Mouse (Mus musculus) hindbrain, embryonic 15.5 days (tissue): ENCODE measurements around the gene Aars2. TPM values are rescaled to one million over a fixed set of nuclear protein-coding genes. Genes with fewer than 3 reads are reported as not detected.

ENCODE experiments used
- ATAC-seq: fragments of 200-750 bp; cut with Nextera tagmentation; 2 replicates; pipeline ENCODE4 v1.8.0; 2017; ENCODE audit warnings: low read depth, moderate number of reproducible peaks, moderate TSS enrichment; ENCODE audit not compliant: low FRiP score
- H3K27ac ChIP-seq: fragments of 300-500 bp; sonication (generic); replicated peaks from 2 replicates; pipeline ENCODE4 v1.5.1; 2015; ENCODE audit warnings: mild to moderate bottlenecking, inconsistent platforms
- H3K27me3 ChIP-seq: fragments of 300-500 bp; sonication (generic); 2 replicates; pipeline ENCODE4 v1.6.1; 2015; ENCODE audit warnings: control low read depth, inconsistent platforms
- H3K36me3 ChIP-seq: fragments of 300-500 bp; sonication (generic); 2 replicates; pipeline ENCODE4 v1.6.1; 2015; ENCODE audit warnings: control low read depth, inconsistent platforms
- H3K4me1 ChIP-seq: fragments of 300-500 bp; sonication (generic); replicated peaks from 2 replicates; pipeline ENCODE4 v1.6.1; 2015; ENCODE audit warnings: control low read depth, inconsistent platforms
- H3K4me2 ChIP-seq: fragments of 300-500 bp; sonication (generic); 2 replicates; pipeline ENCODE4 v1.6.1; 2015; ENCODE audit warnings: moderate library complexity, mild to moderate bottlenecking, inconsistent platforms
- H3K4me3 ChIP-seq: fragments of 300-500 bp; sonication (generic); 2 replicates; pipeline ENCODE4 v1.5.1; 2015; ENCODE audit warnings: mild to moderate bottlenecking, inconsistent platforms
- H3K9ac ChIP-seq: fragments of 300-500 bp; sonication (generic); 2 replicates; pipeline ENCODE4 v1.6.1; 2015; ENCODE audit warnings: inconsistent platforms
- H3K9me3 ChIP-seq: fragments of 300-500 bp; sonication (generic); 2 replicates; pipeline ENCODE4 v1.6.1; 2016; ENCODE audit warnings: control low read depth, inconsistent platforms
- WGBS: fragments of 180-500 bp; shearing (Covaris S2); methylation state at CpG from one replicate; pipeline ENCODE4 v1.1.7; 2015; 5-methylcytosine and 5-hydroxymethylcytosine counted together
- polyA plus RNA-seq: library from polyadenylated mRNA; unstranded; fragments of >200 nt; fragmentation: Nextera tagmentation; extraction: Ambion mirVana; gene quantifications from 2 replicates; pipeline ENCODE4 v1.2.1, GENCODE M21; 2015

Aars2 gene
- polyA plus RNA-seq, 1 experiment from 2014 or later: 19.9 TPM

GRCm38 (mm10) chr17:45478234-45478825 is 28.3 kb upstream of the Aars2 start:
- 24% methylated on average over 12 of the region's 12 CpGs for WGBS
- no peak overlapping the region for H3K4me3 ChIP-seq
- no peaks in the 10 kb centered on the region for H3K36me3 ChIP-seq
- H3K27ac ChIP-seq: no peak overlapping the region
- H3K9me3 ChIP-seq: no peaks in the 10 kb centered on the region
- no peak overlapping the region for H3K9ac ChIP-seq
- no peaks in the 10 kb centered on the region for H3K27me3 ChIP-seq
- no peak overlapping the region for H3K4me2 ChIP-seq
- peaks cover 15% of the 10 kb centered on the region; the same call in 1 of the 2 replicates for H3K4me1 ChIP-seq
- peak; percentile 28; the same call in 1 of the 2 replicates for ATAC-seq

- no peaks in the 10 kb centered on the region for H3K4me1 ChIP-seq
- H3K4me2 ChIP-seq: no peak overlapping the region
- 43% methylated on average over 2 of the region's 2 CpGs for WGBS
- no peaks in the 10 kb centered on the region for H3K36me3 ChIP-seq
- no peak overlapping the region for H3K9ac ChIP-seq
- H3K27ac ChIP-seq: no peak overlapping the region
- no peak for ATAC-seq
- no peaks in the 10 kb centered on the region for H3K27me3 ChIP-seq
- H3K4me3 ChIP-seq: no peak overlapping the region
- no peaks in the 10 kb centered on the region for H3K9me3 ChIP-seq
These were observed 26.2 kb upstream of the Aars2 start for GRCm38 (mm10) chr17:45480429-45480828.

- Histone ChIP-seq H3K9me3 (no peaks in the 10 kb centered on the region), H3K9ac (no peak overlapping the region), H3K4me2 (no peak overlapping the region), H3K4me1 (no peaks in the 10 kb centered on the region), H3K36me3 (no peaks in the 10 kb centered on the region), H3K27ac (no peak overlapping the region), H3K27me3 (no peaks in the 10 kb centered on the region), H3K4me3 (no peak overlapping the region)
- 92% methylated on average over 7 of the region's 7 CpGs for WGBS
- no peak for ATAC-seq
These were observed 21.1 kb upstream of the Aars2 start for GRCm38 (mm10) chr17:45485581-45485980.

GRCm38 (mm10) chr17:45487216-45487615 is 19.4 kb upstream of the Aars2 start:
- no peak overlapping the region for H3K4me3 ChIP-seq
- no peak overlapping the region for H3K9ac ChIP-seq
- WGBS: 15% methylated on average over 5 of the region's 5 CpGs
- no peak for ATAC-seq
- H3K27ac ChIP-seq: no peak overlapping the region
- H3K4me1 ChIP-seq: no peaks in the 10 kb centered on the region
- no peak overlapping the region for H3K4me2 ChIP-seq
- H3K9me3 ChIP-seq: no peaks in the 10 kb centered on the region
- H3K27me3 ChIP-seq: no peaks in the 10 kb centered on the region
- no peaks in the 10 kb centered on the region for H3K36me3 ChIP-seq

- no peak overlapping the region for H3K9ac ChIP-seq
These were observed 18.1 kb upstream of the Aars2 start for GRCm38 (mm10) chr17:45488321-45489254.

GRCm38 (mm10) chr17:45489736-45490135 is 16.9 kb upstream of the Aars2 start:
- H3K4me1 ChIP-seq: no peaks in the 10 kb centered on the region
- 82% methylated on average over 6 of the region's 6 CpGs for WGBS
- no peak overlapping the region for H3K9ac ChIP-seq
- H3K27me3 ChIP-seq: no peaks in the 10 kb centered on the region
- no peaks in the 10 kb centered on the region for H3K9me3 ChIP-seq
- ATAC-seq: no peak
- H3K4me3 ChIP-seq: no peak overlapping the region
- no peaks in the 10 kb centered on the region for H3K36me3 ChIP-seq
- H3K27ac ChIP-seq: no peak overlapping the region
- no peak overlapping the region for H3K4me2 ChIP-seq

More at GRCm38 (mm10) chr17:45488321-45489254, 18.1 kb upstream of the Aars2 start:
- Histone ChIP-seq H3K36me3 (no peaks in the 10 kb centered on the region), H3K9me3 (no peaks in the 10 kb centered on the region), H3K27me3 (no peaks in the 10 kb centered on the region), H3K4me1 (no peaks in the 10 kb centered on the region), H3K4me3 (no peak overlapping the region), H3K27ac (no peak overlapping the region), H3K4me2 (no peak overlapping the region)
- ATAC-seq: no peak
- WGBS: 88% methylated on average over 23 of the region's 23 CpGs

- H3K4me2 ChIP-seq: no peak overlapping the region
- WGBS: 79% methylated on average over 13 of the region's 13 CpGs
- no peaks in the 10 kb centered on the region for H3K9me3 ChIP-seq
- H3K36me3 ChIP-seq: no peaks in the 10 kb centered on the region
- no peaks in the 10 kb centered on the region for H3K4me1 ChIP-seq
- no peak for ATAC-seq
- no peak overlapping the region for H3K9ac ChIP-seq
- no peaks in the 10 kb centered on the region for H3K27me3 ChIP-seq
- H3K4me3 ChIP-seq: no peak overlapping the region
- H3K27ac ChIP-seq: no peak overlapping the region
These were observed 16.0 kb upstream of the Aars2 start for GRCm38 (mm10) chr17:45490532-45491154.

- no peak overlapping the region for H3K9ac ChIP-seq
- 83% methylated on average over 11 of the region's 11 CpGs for WGBS
- no peak for ATAC-seq
These were observed 11.2 kb upstream of the Aars2 start for GRCm38 (mm10) chr17:45495398-45495797.

GRCm38 (mm10) chr17:45498397-45498796 is 8.2 kb upstream of the Aars2 start:
- no peak for ATAC-seq
- no peak overlapping the region for H3K27ac ChIP-seq
- WGBS: 84% methylated on average over 13 of the region's 13 CpGs
- no peak overlapping the region for H3K4me3 ChIP-seq
- no peaks in the 10 kb centered on the region for H3K4me1 ChIP-seq
- no peaks in the 10 kb centered on the region for H3K36me3 ChIP-seq
- H3K9ac ChIP-seq: no peak overlapping the region
- H3K4me2 ChIP-seq: no peak overlapping the region
- H3K27me3 ChIP-seq: no peaks in the 10 kb centered on the region
- no peaks in the 10 kb centered on the region for H3K9me3 ChIP-seq

More at GRCm38 (mm10) chr17:45495398-45495797, 11.2 kb upstream of the Aars2 start:
- Histone ChIP-seq H3K4me2 (no peak overlapping the region), H3K36me3 (no peaks in the 10 kb centered on the region), H3K27ac (no peak overlapping the region), H3K27me3 (no peaks in the 10 kb centered on the region), H3K9me3 (no peaks in the 10 kb centered on the region), H3K4me1 (no peaks in the 10 kb centered on the region), H3K4me3 (no peak overlapping the region)

GRCm38 (mm10) chr17:45499516-45499915 is 7.1 kb upstream of the Aars2 start:
- Histone ChIP-seq H3K36me3 (no peaks in the 10 kb centered on the region), H3K4me1 (no peaks in the 10 kb centered on the region), H3K4me3 (no peak overlapping the region), H3K4me2 (no peak overlapping the region), H3K9me3 (no peaks in the 10 kb centered on the region), H3K9ac (no peak overlapping the region), H3K27me3 (no peaks in the 10 kb centered on the region), H3K27ac (no peak overlapping the region)
- WGBS: 67% methylated on average over 2 of the region's 2 CpGs
- no peak for ATAC-seq

- Histone ChIP-seq H3K9me3 (no peaks in the 10 kb centered on the region), H3K4me2 (no peak overlapping the region), H3K27ac (no peak overlapping the region), H3K4me1 (no peaks in the 10 kb centered on the region), H3K27me3 (no peaks in the 10 kb centered on the region), H3K36me3 (no peaks in the 10 kb centered on the region), H3K9ac (no peak overlapping the region), H3K4me3 (no peak overlapping the region)
- WGBS: 37% methylated on average over 4 of the region's 4 CpGs
- no peak for ATAC-seq
These were observed 5.7 kb upstream of the Aars2 start for GRCm38 (mm10) chr17:45500981-45501380.

GRCm38 (mm10) chr17:45502324-45502723 is 4.3 kb upstream of the Aars2 start:
- Histone ChIP-seq H3K27me3 (no peaks in the 10 kb centered on the region), H3K9ac (no peak overlapping the region), H3K4me1 (peaks cover 9% of the 10 kb centered on the region), H3K9me3 (no peaks in the 10 kb centered on the region), H3K36me3 (no peaks in the 10 kb centered on the region), H3K4me2 (no peak overlapping the region), H3K27ac (no peak overlapping the region), H3K4me3 (no peak overlapping the region)
- WGBS: 66% methylated on average over 4 of the region's 4 CpGs
- no peak for ATAC-seq
